Comparison of ENCODE assay signal across 22 mouse cellular contexts in the genomic region with DNA sequence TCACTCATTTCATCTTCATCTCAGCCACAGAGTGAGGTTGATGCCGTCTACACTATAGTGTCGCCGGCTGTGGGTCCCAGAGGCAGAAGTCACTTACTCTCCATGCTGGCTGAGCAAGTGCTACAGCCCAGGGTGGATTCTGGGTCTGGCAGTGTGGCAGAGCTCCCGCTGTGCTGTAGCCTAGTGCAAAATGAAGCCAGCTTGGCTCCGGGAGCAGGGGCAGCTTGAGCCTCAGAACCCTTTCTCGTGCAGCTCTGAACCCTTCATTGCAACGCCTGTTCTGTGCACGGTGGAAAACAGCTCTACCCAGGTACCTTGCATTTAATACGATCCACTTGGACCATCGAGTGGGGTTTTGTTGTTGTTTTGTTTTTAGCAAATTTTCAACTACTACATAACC. TPM values are rescaled to one million over a fixed set of nuclear protein-coding genes. Genes with fewer than 3 reads are reported as not detected.
DNase-seq lines count a peak whose midpoint lies in the region; ATAC-seq and TF ChIP-seq lines count a peak whose summit lies in the region.
"Had no signal": no experiment of that assay in that cellular context is flagged by ENCODE, and none has a peak within 500 bp of the region (broad histone marks: within the 10 kb centered on the region; RNA-seq: fewer than 3 reads in every experiment).

No protein-coding gene starts in this region.

- ATAC-seq in neural tube, embryonic 14.5 days (ENCODE audit: low read depth) = no peak
- no peak for ATAC-seq in neural tube, embryonic 15.5 days (ENCODE audit: low FRiP score)
- ATAC-seq: activated CD4-positive, CD25-positive, alpha-beta regulatory T cell, adult 4 months; liver, postnatal 0 days; lung, postnatal 0 days had no signal

- WGBS in neural tube, embryonic 14.5 days = 85% methylated on average over 10 of the region's 10 CpGs
- 76% methylated on average over 10 of the region's 10 CpGs for WGBS in neural tube, embryonic 15.5 days

- no peak overlapping the region for H3K4me2 ChIP-seq in neural tube, embryonic 14.5 days (ENCODE audit: low read depth, low read length)
- H3K4me2 ChIP-seq in neural tube, embryonic 15.5 days = no peak overlapping the region
- H3K4me2 ChIP-seq: kidney, embryonic 15.5 days; limb, embryonic 12.5 days; liver, embryonic 11.5 days had no signal

- no peaks in the 10 kb centered on the region for H3K27me3 ChIP-seq in neural tube, embryonic 14.5 days (ENCODE audit: control insufficient read depth, insufficient read depth, low read length)
- H3K27me3 ChIP-seq in neural tube, embryonic 15.5 days (replicated peaks) = no peaks in the 10 kb centered on the region
- H3K27me3 ChIP-seq: kidney, embryonic 15.5 days; limb, embryonic 12.5 days had no signal

- H3K4me1 ChIP-seq in neural tube, embryonic 14.5 days (ENCODE audit: control insufficient read depth, insufficient read depth, low read length) = peaks cover 10% of the 10 kb centered on the region; the same call in 1 of the 2 replicates
- peaks cover 21% of the 10 kb centered on the region for H3K4me1 ChIP-seq in neural tube, embryonic 15.5 days

- H3K9me3 ChIP-seq in neural tube, embryonic 14.5 days (ENCODE audit: control insufficient read depth, low read length) = no peaks in the 10 kb centered on the region
- no peaks in the 10 kb centered on the region for H3K9me3 ChIP-seq in neural tube, embryonic 15.5 days (replicated peaks)
- H3K9me3 ChIP-seq: forebrain, embryonic 10.5 days; kidney, embryonic 15.5 days; limb, embryonic 12.5 days had no signal

- H3K4me3 ChIP-seq in left cerebral cortex, adult 2 months = no peak overlapping the region
- H3K4me3 ChIP-seq in neural tube, embryonic 14.5 days (ENCODE audit: low read depth, low read length) = no peak overlapping the region
- H3K4me3 ChIP-seq in neural tube, embryonic 15.5 days (replicated peaks) = no peak overlapping the region
- H3K4me3 ChIP-seq: forebrain, embryonic 10.5 days; kidney, embryonic 15.5 days; limb, embryonic 12.5 days had no signal

- peak overlapping the region; percentile 36; the same call in 1 of the 2 replicates for H3K27ac ChIP-seq in left cerebral cortex, adult 2 months
- 0 out of 2 replicates have a peak overlapping the region, but pooled peaks have one; percentile 7 for H3K27ac ChIP-seq in neural tube, embryonic 14.5 days (ENCODE audit: low read depth, low read length)
- H3K27ac ChIP-seq in neural tube, embryonic 15.5 days (replicated peaks) = no peak overlapping the region
- H3K27ac ChIP-seq: forebrain, embryonic 10.5 days; kidney, embryonic 15.5 days; limb, embryonic 12.5 days; macrophage had no signal

- DNase-seq in left cerebral cortex, adult 2 months (ENCODE audit: extremely low spot score in 1 of 2, low spot score in 2 of 2) = no peak
- no peak for DNase-seq in left cerebral cortex, adult 11 months (ENCODE audit: low spot score)
- peak; percentile 81 for DNase-seq in cerebellum, adult 8-10 months
- DNase-seq in cerebellum, postnatal 36 days = peak; percentile 84 to 86
- no peak for DNase-seq in kidney, postnatal 36 days
- no peak for DNase-seq in right cerebral cortex, postnatal 25 days
- DNase-seq: adrenal gland, adult 8-10 months; gastrocnemius, postnatal 36 days; kidney, adult 11 months; kidney, postnatal 4 days; layer of hippocampus, adult 9-11 months; liver, postnatal 0 days had no signal

- intact Hi-C loops in left cerebral cortex, adult 2 months (cut with DNase I) = no loop called here

- H3K36me3 ChIP-seq in neural tube, embryonic 14.5 days (ENCODE audit: control insufficient read depth, insufficient read depth, low read length) = no peaks in the 10 kb centered on the region
- H3K36me3 ChIP-seq in neural tube, embryonic 15.5 days = no peaks in the 10 kb centered on the region
- H3K36me3 ChIP-seq: forebrain, embryonic 10.5 days; kidney, embryonic 15.5 days; limb, embryonic 12.5 days had no signal

- no peak overlapping the region for H3K9ac ChIP-seq in neural tube, embryonic 14.5 days (replicated peaks; ENCODE audit: low read depth, low read length)
- no peak overlapping the region for H3K9ac ChIP-seq in neural tube, embryonic 15.5 days (replicated peaks)
- H3K9ac ChIP-seq: kidney, embryonic 15.5 days; limb, embryonic 12.5 days; liver, postnatal 0 days had no signal

- no peak for TF ChIP-seq CTCF in left cerebral cortex, adult 2 months (IDR thresholded peaks at IDR 0.05)

RNA-seq across cellular contexts. Expression of a gene that starts 28.8 kb away (rescaled TPM):
- under 1 TPM; 0.16 to 0.37 TPM for total RNA-seq in left cerebral cortex, adult 2 months (2021)
- 0.44 TPM in 1 of 2 replicates, not detected in the other for polyA plus RNA-seq in neural tube, embryonic 14.5 days (2014; fragmentation: Nextera tagmentation; extraction: Ambion mirVana)
- 0.08 and 1.3 TPM in 2 replicates for polyA plus RNA-seq in neural tube, embryonic 15.5 days (2015; fragmentation: Nextera tagmentation; extraction: Ambion mirVana)
- total RNA-seq: MEL had no signal
- polyA plus RNA-seq: forebrain, embryonic 10.5 days; liver, embryonic 11.5 days had no signal

Comparison
In these comparisons a context has a peak if more than half of its experiments do, and no peak if none do; other contexts are left out.
1. DNase-seq: peak in cerebellum, adult 8-10 months (single experiment) and cerebellum, postnatal 36 days (2 of 2); none in left cerebral cortex, adult 2 months (0 of 2), left cerebral cortex, adult 11 months (single experiment), kidney, postnatal 36 days (0 of 2) and right cerebral cortex, postnatal 25 days (single experiment).